10 mouse cellular contexts compared by ENCODE assay signal in the genomic region with DNA sequence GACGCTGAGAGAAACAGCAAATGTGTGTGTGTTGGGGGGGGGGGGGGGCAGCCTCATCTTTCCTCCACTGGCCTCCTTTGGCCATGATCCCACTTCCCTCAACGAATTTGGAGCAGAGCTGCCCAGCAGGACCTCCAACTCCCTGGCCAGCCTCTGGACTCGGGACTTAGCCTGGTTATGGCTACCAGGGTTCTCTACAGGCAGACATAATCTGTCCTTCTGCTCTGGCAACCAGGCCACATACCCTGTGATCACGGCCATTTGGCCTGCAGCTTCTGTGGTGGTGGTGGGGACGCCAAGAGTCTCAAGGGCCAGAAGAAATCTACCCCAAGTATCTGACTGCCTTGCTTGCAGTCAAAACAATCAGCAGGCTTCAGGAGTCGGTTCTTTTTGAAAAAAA. TPM values are rescaled to one million over a fixed set of nuclear protein-coding genes. Genes with fewer than 3 reads are reported as not detected.
A peak's percentile ranks its signal among the peaks of the same experiment; 100 is the strongest.
DNase-seq lines count a peak whose midpoint lies in the region; ATAC-seq and TF ChIP-seq lines count a peak whose summit lies in the region.
"Had no signal": no experiment of that assay in that cellular context is flagged by ENCODE, and none has a peak within 500 bp of the region (broad histone marks: within the 10 kb centered on the region; RNA-seq: fewer than 3 reads in every experiment).

No protein-coding gene starts in this region.

- no peak for ATAC-seq in intestine, embryonic 14.5 days (replicated peaks; ENCODE audit: low FRiP score, low TSS enrichment, low read depth)
- no peak for ATAC-seq in intestine, postnatal 0 days
- no peak for ATAC-seq in heart, embryonic 13.5 days (ENCODE audit: extremely low read depth, insufficient number of reproducible peaks, low FRiP score, low TSS enrichment)
- no peak for ATAC-seq in stomach, embryonic 14.5 days (ENCODE audit: insufficient number of reproducible peaks, insufficient read depth, low FRiP score, low read depth)
- ATAC-seq: activated CD4-positive, CD25-positive, alpha-beta regulatory T cell, adult 4 months had no signal

- TF ChIP-seq CTCF in intestine, postnatal 0 days (IDR thresholded peaks at IDR 0.05; ENCODE audit: low read depth), result no peak

- H3K27ac ChIP-seq in intestine, embryonic 14.5 days (ENCODE audit: low read depth), result peak overlapping the region; percentile 96
- H3K27ac ChIP-seq in intestine, postnatal 0 days (ENCODE audit: low read depth, low read length), result no peak overlapping the region
- peak overlapping the region; percentile 97 for H3K27ac ChIP-seq in heart, embryonic 13.5 days (replicated peaks)
- H3K27ac ChIP-seq in stomach, embryonic 14.5 days (ENCODE audit: low read length), result peak overlapping the region; percentile 48; the same call in 1 of the 2 replicates
- H3K27ac ChIP-seq: liver, embryonic 14.5 days; midbrain, embryonic 12.5 days had no signal

- no peak overlapping the region for H3K4me3 ChIP-seq in intestine, embryonic 14.5 days (ENCODE audit: low read depth, low read length)
- H3K4me3 ChIP-seq in intestine, postnatal 0 days (ENCODE audit: low read depth, low read length), result no peak overlapping the region
- no peak overlapping the region for H3K4me3 ChIP-seq in heart, embryonic 13.5 days
- H3K4me3 ChIP-seq in stomach, embryonic 14.5 days (ENCODE audit: low read depth, low read length), result no peak overlapping the region
- H3K4me3 ChIP-seq: midbrain, embryonic 12.5 days had no signal

- H3K9me3 ChIP-seq in intestine, embryonic 14.5 days (ENCODE audit: control insufficient read depth, low read length), result no peaks in the 10 kb centered on the region
- H3K9me3 ChIP-seq in intestine, postnatal 0 days (ENCODE audit: control insufficient read depth), result no peaks in the 10 kb centered on the region
- no peaks in the 10 kb centered on the region for H3K9me3 ChIP-seq in heart, embryonic 13.5 days
- no peaks in the 10 kb centered on the region for H3K9me3 ChIP-seq in stomach, embryonic 14.5 days (ENCODE audit: control insufficient read depth, low read depth, low read length)
- H3K9me3 ChIP-seq: midbrain, embryonic 12.5 days had no signal

- H3K27me3 ChIP-seq in intestine, embryonic 14.5 days (replicated peaks; ENCODE audit: control insufficient read depth, insufficient read depth, low read length), result no peaks in the 10 kb centered on the region
- no peaks in the 10 kb centered on the region for H3K27me3 ChIP-seq in intestine, postnatal 0 days (replicated peaks; ENCODE audit: control insufficient read depth, insufficient read depth, low read length)
- H3K27me3 ChIP-seq in heart, embryonic 13.5 days (replicated peaks), result no peaks in the 10 kb centered on the region
- no peaks in the 10 kb centered on the region for H3K27me3 ChIP-seq in stomach, embryonic 14.5 days (ENCODE audit: control insufficient read depth, insufficient read depth, low read length)
- H3K27me3 ChIP-seq: midbrain, embryonic 12.5 days had no signal

- no peak for DNase-seq in intestine, embryonic 14.5 days (ENCODE audit: low spot score)
- DNase-seq in cerebellum, postnatal 10 days, result peak; percentile 63 to 75
- DNase-seq in thymus, adult 18-20 months, result no peak
- DNase-seq in left cerebral cortex, adult 8-10 months (ENCODE audit: low spot score in 2 of 2), result no peak

- 36% methylated on average over 6 of the region's 6 CpGs for WGBS in intestine, embryonic 14.5 days
- WGBS in intestine, postnatal 0 days, result 51% methylated on average over 6 of the region's 6 CpGs
- 35% methylated on average over 6 of the region's 6 CpGs for WGBS in heart, embryonic 13.5 days
- WGBS in stomach, embryonic 14.5 days, result 47% methylated on average over 6 of the region's 6 CpGs

- H3K4me1 ChIP-seq in intestine, embryonic 14.5 days (replicated peaks; ENCODE audit: control insufficient read depth, insufficient read depth, low read length), result peaks cover 58% of the 10 kb centered on the region
- no peaks in the 10 kb centered on the region; the same call in 1 of the 2 replicates for H3K4me1 ChIP-seq in intestine, postnatal 0 days (replicated peaks; ENCODE audit: control insufficient read depth, insufficient read depth, low read length)
- H3K4me1 ChIP-seq in heart, embryonic 13.5 days, result peaks cover 72% of the 10 kb centered on the region
- peaks cover 39% of the 10 kb centered on the region for H3K4me1 ChIP-seq in stomach, embryonic 14.5 days (ENCODE audit: control insufficient read depth, insufficient read depth, low read length)

- no peaks in the 10 kb centered on the region for H3K36me3 ChIP-seq in intestine, embryonic 14.5 days (ENCODE audit: control insufficient read depth, insufficient read depth, low read length)
- H3K36me3 ChIP-seq in intestine, postnatal 0 days (ENCODE audit: control insufficient read depth, insufficient read depth), result no peaks in the 10 kb centered on the region
- no peaks in the 10 kb centered on the region for H3K36me3 ChIP-seq in heart, embryonic 13.5 days
- H3K36me3 ChIP-seq in stomach, embryonic 14.5 days (ENCODE audit: control insufficient read depth, insufficient read depth, low read length), result no peaks in the 10 kb centered on the region
- H3K36me3 ChIP-seq: midbrain, embryonic 12.5 days had no signal

- no peak overlapping the region for H3K9ac ChIP-seq in intestine, embryonic 14.5 days (ENCODE audit: low read length)
- no peak overlapping the region for H3K9ac ChIP-seq in intestine, postnatal 0 days (ENCODE audit: low read depth, low read length)
- H3K9ac ChIP-seq in heart, embryonic 13.5 days, result 0 out of 2 replicates have a peak overlapping the region, but pooled peaks have one; percentile 57
- H3K9ac ChIP-seq in stomach, embryonic 14.5 days (replicated peaks; ENCODE audit: low read depth, low read length), result no peak overlapping the region
- H3K9ac ChIP-seq: liver, embryonic 14.5 days; midbrain, embryonic 12.5 days had no signal

- no peak overlapping the region for H3K4me2 ChIP-seq in intestine, embryonic 14.5 days (ENCODE audit: low read length)
- H3K4me2 ChIP-seq in intestine, postnatal 0 days (replicated peaks; ENCODE audit: low read depth), result no peak overlapping the region
- no peak overlapping the region for H3K4me2 ChIP-seq in heart, embryonic 13.5 days
- no peak overlapping the region for H3K4me2 ChIP-seq in stomach, embryonic 14.5 days (replicated peaks; ENCODE audit: low read depth, low read length)
- H3K4me2 ChIP-seq: midbrain, embryonic 12.5 days had no signal

RNA-seq across cellular contexts. Expression of a gene that starts 26.4 kb away (rescaled TPM):
- polyA plus RNA-seq in intestine, embryonic 14.5 days (2014; fragmentation: Nextera tagmentation; extraction: Ambion mirVana), result 45.8 and 51.4 TPM in 2 replicates
- 14.9 and 15.9 TPM in 2 replicates for polyA plus RNA-seq in intestine, postnatal 0 days (2015; fragmentation: Nextera tagmentation; extraction: Ambion mirVana)
- polyA plus RNA-seq in heart, embryonic 13.5 days (2015; fragmentation: Nextera tagmentation; extraction: Ambion mirVana), result 23.2 and 23.6 TPM in 2 replicates
- polyA plus RNA-seq in stomach, embryonic 14.5 days (2014; fragmentation: Nextera tagmentation; extraction: Ambion mirVana), result 50.4 and 50.5 TPM in 2 replicates
- total RNA-seq in left cerebral cortex, adult 8-10 months (2022), result 10 to 100 TPM in 3 of 4 experiments, 1 to 10 TPM in 1; 9.5 to 12.5 (median 10.9) TPM

RNA-seq across cellular contexts. Expression of a gene that starts 34.2 kb away (rescaled TPM):
- polyA plus RNA-seq in intestine, embryonic 14.5 days (2014; fragmentation: Nextera tagmentation; extraction: Ambion mirVana), result 117 and 119 TPM in 2 replicates
- 95.2 and 96.0 TPM in 2 replicates for polyA plus RNA-seq in intestine, postnatal 0 days (2015; fragmentation: Nextera tagmentation; extraction: Ambion mirVana)
- 78.6 and 92.4 TPM in 2 replicates for polyA plus RNA-seq in heart, embryonic 13.5 days (2015; fragmentation: Nextera tagmentation; extraction: Ambion mirVana)
- 115 and 117 TPM in 2 replicates for polyA plus RNA-seq in stomach, embryonic 14.5 days (2014; fragmentation: Nextera tagmentation; extraction: Ambion mirVana)
- total RNA-seq in left cerebral cortex, adult 8-10 months (2022), result 10 to 100 TPM; 28.9 to 39.8 (median 30.8) TPM

Comparison
In these comparisons a context has a peak if more than half of its experiments do, and no peak if none do; other contexts are left out.
1. DNase-seq: peak in cerebellum, postnatal 10 days (2 of 2); none in intestine, embryonic 14.5 days (single experiment), thymus, adult 18-20 months (0 of 2) and left cerebral cortex, adult 8-10 months (0 of 2).